Mouse (Mus musculus): Measurements from ENCODE around the gene Gm13277. TPM values are rescaled to one million over a fixed set of nuclear protein-coding genes. Genes with fewer than 3 reads are reported as not detected.
"Not testable (repeated sequence)": the region's sequence is repeated elsewhere in the genome, so short reads cannot be mapped to it uniquely, and the experiment has no call there.

Gene Gm13277
- total RNA-seq, 2 experiments from 2014 or later: not detected

DNA sequence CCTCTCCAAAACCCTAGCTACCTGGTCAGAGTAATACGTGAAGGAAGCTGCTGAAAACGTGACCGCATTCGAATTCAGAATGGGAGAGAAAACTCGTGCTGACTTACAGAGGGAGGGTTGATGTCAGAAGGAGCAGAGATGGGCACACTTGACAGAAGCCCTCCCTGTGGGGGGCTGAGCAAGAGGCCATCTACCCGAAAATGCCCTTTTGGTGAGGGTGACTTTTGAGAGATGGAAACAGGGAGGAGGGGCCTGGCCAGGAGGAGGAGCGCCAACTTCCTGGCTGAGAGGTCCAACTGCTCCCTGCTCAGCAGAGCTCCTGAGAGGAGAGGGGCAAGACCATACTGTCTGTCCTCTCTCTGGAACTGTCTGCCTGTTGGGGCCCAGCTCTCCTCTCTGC is 6.6 kb upstream of the Gm13277 start, which contains the start of gene Ifnz:
Ifnz (plus strand) TSS at position 301 of the 400 bp plus-strand sequence.
- DNase-seq (ENCODE audit: low spot score in 2 of 2); intact Hi-C loops (cut with DNase I): not testable (repeated sequence)

DNA sequence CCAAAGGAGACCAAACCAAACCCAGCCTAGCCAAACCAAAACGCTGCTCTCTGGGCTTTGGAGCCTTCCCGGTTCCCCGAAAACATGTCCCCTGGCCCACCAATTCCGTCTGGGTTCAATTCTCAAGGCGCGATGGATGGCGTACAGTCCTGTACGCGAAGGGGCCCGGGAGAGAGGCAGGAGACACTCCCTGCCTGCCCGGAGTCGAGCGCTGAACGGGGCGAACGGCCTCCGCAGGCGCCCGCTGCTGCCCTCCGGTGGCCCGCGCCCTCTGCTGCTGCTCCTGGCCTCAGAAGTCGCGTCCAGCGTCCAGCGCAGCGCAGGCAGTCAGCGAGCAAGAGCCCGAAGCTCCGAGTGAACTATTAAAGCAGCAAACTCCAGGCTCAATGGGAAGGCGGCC is 6.1 kb upstream of the Gm13277 start:
- intact Hi-C loops (cut with DNase I); DNase-seq (ENCODE audit: low spot score in 2 of 2): not testable (repeated sequence)

DNA sequence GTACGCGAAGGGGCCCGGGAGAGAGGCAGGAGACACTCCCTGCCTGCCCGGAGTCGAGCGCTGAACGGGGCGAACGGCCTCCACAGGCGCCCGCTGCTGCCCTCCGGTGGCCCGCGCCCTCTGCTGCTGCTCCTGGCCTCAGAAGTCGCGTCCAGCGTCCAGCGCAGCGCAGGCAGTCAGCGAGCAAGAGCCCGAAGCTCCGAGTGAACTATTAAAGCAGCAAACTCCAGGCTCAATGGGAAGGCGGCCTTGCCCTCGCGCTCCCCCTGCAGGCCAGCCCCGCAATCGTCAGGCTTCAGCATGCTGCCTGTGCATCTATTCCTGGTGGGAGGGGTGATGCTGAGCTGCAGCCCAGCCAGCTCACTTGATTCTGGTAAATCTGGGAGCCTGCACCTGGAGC is 3.0 kb upstream of the Gm13277 start, which contains the start of gene Gm13276:
Gm13276 (plus strand) TSS at position 301 of the 400 bp plus-strand sequence.
- DNase-seq (ENCODE audit: low spot score in 2 of 2); intact Hi-C loops (cut with DNase I): not testable (repeated sequence)

DNA sequence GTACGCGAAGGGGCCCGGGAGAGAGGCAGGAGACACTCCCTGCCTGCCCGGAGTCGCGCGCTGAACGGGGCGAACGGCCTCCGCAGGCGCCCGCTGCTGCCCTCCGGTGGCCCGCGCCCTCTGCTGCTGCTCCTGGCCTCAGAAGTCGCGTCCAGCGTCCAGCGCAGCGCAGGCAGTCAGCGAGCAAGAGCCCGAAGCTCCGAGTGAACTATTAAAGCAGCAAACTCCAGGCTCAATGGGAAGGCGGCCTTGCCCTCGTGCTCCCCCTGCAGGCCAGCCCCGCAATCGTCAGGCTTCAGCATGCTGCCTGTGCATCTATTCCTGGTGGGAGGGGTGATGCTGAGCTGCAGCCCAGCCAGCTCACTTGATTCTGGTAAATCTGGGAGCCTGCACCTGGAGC is 2.8 kb downstream of the Gm13277 start, which contains the start of gene Gm13278:
Gm13278 (plus strand) TSS at position 301 of the 400 bp plus-strand sequence.
- DNase-seq (ENCODE audit: low spot score in 2 of 2); intact Hi-C loops (cut with DNase I): not testable (repeated sequence)

DNA sequence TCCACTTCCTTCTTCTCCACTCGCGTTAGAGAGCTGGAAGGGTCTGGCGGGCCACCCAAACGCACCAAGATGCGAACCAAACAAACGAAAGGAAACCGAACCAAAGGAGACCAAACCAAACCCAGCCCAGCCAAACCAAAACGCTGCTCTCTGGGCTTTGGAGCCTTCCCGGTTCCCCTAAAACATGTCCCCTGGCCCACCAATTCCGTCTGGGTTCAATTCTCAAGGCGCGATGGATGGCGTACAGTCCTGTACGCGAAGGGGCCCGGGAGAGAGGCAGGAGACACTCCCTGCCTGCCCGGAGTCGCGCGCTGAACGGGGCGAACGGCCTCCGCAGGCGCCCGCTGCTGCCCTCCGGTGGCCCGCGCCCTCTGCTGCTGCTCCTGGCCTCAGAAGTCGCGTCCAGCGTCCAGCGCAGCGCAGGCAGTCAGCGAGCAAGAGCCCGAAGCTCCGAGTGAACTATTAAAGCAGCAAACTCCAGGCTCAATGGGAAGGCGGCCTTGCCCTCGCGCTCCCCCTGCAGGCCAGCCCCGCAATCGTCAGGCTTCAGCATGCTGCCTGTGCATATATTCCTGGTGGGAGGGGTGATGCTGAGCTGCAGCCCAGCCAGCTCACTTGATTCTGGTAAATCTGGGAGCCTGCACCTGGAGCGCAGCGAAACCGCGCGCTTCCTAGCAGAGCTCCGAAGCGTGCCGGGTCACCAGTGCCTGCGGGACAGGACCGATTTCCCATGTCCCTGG is 5.7 kb downstream of the Gm13277 start, which contains the start of gene Gm13275:
Gm13275 (plus strand) TSS at position 552 of the 740 bp plus-strand sequence.
- DNase-seq (ENCODE audit: low spot score in 2 of 2): peak; percentile 20 to 41
- intact Hi-C loops (cut with DNase I): not testable (repeated sequence)

DNA sequence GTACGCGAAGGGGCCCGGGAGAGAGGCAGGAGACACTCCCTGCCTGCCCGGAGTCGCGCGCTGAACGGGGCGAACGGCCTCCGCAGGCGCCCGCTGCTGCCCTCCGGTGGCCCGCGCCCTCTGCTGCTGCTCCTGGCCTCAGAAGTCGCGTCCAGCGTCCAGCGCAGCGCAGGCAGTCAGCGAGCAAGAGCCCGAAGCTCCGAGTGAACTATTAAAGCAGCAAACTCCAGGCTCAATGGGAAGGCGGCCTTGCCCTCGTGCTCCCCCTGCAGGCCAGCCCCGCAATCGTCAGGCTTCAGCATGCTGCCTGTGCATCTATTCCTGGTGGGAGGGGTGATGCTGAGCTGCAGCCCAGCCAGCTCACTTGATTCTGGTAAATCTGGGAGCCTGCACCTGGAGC is 8.7 kb downstream of the Gm13277 start, which contains the start of gene Gm13279:
Gm13279 (plus strand) TSS at position 301 of the 400 bp plus-strand sequence.
- DNase-seq (ENCODE audit: low spot score in 2 of 2); intact Hi-C loops (cut with DNase I): not testable (repeated sequence)

DNA sequence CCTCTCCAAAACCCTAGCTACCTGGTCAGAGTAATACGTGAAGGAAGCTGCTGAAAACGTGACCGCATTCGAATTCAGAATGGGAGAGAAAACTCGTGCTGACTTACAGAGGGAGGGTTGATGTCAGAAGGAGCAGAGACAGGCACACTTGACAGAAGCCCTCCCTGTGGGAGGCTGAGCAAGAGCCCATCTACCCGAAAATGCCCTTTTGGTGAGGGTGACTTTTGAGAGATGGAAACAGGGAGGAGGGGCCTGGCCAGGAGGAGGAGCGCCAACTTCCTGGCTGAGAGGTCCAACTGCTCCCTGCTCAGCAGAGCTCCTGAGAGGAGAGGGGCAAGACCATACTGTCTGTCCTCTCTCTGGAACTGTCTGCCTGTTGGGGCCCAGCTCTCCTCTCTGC is 10.9 kb downstream of the Gm13277 start, which contains the start of gene Gm13285:
Gm13285 (plus strand) TSS at position 301 of the 400 bp plus-strand sequence.
- intact Hi-C loops (cut with DNase I): not testable (repeated sequence)

DNA sequence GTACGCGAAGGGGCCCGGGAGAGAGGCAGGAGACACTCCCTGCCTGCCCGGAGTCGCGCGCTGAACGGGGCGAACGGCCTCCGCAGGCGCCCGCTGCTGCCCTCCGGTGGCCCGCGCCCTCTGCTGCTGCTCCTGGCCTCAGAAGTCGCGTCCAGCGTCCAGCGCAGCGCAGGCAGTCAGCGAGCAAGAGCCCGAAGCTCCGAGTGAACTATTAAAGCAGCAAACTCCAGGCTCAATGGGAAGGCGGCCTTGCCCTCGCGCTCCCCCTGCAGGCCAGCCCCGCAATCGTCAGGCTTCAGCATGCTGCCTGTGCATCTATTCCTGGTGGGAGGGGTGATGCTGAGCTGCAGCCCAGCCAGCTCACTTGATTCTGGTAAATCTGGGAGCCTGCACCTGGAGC is 14.5 kb downstream of the Gm13277 start, which contains the start of gene Gm13287:
Gm13287 (plus strand) TSS at position 301 of the 400 bp plus-strand sequence.
- DNase-seq (ENCODE audit: low spot score in 2 of 2); intact Hi-C loops (cut with DNase I): not testable (repeated sequence)

More for the DNA sequence above, 10.9 kb downstream of the Gm13277 start, which contains the start of gene Gm13285:
- not testable (repeated sequence) for DNase-seq (ENCODE audit: low spot score in 2 of 2)

DNA sequence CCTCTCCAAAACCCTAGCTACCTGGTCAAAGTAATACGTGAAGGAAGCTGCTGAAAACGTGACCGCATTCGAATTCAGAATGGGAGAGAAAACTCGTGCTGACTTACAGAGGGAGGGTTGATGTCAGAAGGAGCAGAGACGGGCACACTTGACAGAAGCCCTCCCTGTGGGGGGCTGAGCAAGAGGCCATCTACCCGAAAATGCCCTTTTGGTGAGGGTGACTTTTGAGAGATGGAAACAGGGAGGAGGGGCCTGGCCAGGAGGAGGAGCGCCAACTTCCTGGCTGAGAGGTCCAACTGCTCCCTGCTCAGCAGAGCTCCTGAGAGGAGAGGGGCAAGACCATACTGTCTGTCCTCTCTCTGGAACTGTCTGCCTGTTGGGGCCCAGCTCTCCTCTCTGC is 16.8 kb downstream of the Gm13277 start, which contains the start of gene Gm13288:
Gm13288 (plus strand) TSS at position 301 of the 400 bp plus-strand sequence.
- DNase-seq (ENCODE audit: low spot score in 2 of 2); intact Hi-C loops (cut with DNase I): not testable (repeated sequence)

DNA sequence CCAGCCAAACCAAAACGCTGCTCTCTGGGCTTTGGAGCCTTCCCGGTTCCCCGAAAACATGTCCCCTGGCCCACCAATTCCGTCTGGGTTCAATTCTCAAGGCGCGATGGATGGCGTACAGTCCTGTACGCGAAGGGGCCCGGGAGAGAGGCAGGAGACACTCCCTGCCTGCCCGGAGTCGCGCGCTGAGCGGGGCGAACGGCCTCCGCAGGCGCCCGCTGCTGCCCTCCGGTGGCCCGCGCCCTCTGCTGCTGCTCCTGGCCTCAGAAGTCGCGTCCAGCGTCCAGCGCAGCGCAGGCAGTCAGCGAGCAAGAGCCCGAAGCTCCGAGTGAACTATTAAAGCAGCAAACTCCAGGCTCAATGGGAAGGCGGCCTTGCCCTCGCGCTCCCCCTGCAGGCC is 17.3 kb downstream of the Gm13277 start:
- DNase-seq (ENCODE audit: low spot score in 2 of 2); intact Hi-C loops (cut with DNase I): not testable (repeated sequence)

DNA sequence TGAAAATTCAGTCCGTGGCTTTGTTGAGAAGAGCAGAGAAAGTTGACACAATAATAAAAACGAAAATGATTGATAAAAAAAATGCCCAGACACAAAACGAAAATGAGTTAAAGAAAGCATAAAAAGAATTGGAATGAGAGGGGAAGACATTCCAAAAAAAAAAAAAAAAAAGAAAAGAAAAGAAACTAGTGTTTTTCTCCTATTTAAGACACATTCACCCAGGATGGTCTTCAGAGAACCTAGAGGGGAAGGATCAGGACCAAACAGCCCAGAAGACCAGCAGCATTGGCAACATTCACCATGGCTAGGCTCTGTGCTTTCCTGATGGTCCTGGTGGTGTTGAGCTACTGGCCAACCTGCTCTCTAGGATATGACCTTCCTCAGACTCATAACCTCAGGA is 27.5 kb downstream of the Gm13277 start, which contains the start of gene Ifna7:
Ifna7 (plus strand) TSS at position 301 of the 400 bp plus-strand sequence.
- DNase-seq (ENCODE audit: low spot score in 2 of 2): no peak
- intact Hi-C loops (cut with DNase I): no loop called here

DNA sequence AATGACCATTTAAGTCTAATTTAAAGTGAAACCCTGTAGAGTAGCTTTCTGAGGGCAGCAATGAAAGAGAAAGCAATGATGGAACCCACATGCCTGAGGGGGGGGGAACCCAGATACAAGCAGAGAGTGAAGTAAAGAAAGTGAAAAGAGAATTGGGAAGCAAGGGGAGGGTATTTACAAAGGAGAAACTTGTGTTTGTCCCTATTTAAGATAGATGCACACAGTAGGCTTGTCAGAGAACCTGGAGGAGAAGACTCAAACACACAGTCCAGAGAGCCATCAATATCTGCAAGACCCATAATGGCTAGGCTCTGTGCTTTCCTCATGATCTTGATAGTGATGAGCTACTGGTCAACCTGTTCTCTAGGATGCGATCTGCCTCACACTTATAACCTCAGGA is 31.2 kb downstream of the Gm13277 start, which contains the start of gene Ifna11:
Ifna11 (plus strand) TSS at position 301 of the 400 bp plus-strand sequence.
- intact Hi-C loops (cut with DNase I): no loop called here
- no peak for DNase-seq (ENCODE audit: low spot score in 2 of 2)

DNA sequence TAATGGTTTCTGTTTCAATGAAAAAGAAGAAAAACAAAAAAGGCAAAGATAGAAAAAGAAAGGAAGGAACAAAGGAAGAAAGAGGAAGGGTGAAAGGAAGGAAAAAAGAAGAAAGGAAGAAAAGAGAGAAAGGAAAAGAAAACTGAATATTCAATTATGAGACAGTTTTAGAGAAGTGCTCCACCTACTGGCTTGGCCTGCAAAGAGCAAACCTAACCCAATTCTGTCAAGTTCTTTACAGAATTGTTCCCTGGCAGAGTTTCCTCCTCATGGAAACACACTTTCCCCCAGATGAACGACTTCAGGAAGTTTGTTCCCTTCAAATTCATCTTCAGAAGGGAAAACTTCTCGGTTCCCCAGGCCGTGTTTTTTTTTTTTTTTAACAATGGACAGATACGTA is 34.6 kb downstream of the Gm13277 start:
- intact Hi-C loops (cut with DNase I): no loop called here
- peak; percentile 9 to 37 for DNase-seq (ENCODE audit: low spot score in 2 of 2)

DNA sequence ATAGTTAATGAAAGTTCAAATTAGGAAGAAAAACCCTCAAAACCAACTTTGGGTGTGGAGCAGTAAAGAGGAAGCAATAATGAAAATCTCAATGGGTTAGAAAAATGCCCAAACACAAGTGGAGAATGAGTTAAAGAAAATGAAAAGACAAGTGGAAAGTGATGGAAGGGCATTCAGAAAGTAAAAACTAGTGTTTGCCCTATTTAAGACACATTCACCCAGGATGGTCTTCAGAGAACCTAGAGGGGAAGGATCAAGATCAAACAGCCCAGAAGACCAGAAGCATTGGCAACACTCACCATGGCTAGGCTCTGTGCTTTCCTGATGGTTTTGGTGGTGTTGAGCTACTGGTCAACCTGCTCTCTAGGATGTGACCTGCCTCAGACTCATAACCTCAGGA is 38.7 kb downstream of the Gm13277 start, which contains the start of gene Ifna6:
Ifna6 (plus strand) TSS at position 301 of the 400 bp plus-strand sequence.
- intact Hi-C loops (cut with DNase I); DNase-seq (ENCODE audit: low spot score in 2 of 2): not testable (repeated sequence)

DNA sequence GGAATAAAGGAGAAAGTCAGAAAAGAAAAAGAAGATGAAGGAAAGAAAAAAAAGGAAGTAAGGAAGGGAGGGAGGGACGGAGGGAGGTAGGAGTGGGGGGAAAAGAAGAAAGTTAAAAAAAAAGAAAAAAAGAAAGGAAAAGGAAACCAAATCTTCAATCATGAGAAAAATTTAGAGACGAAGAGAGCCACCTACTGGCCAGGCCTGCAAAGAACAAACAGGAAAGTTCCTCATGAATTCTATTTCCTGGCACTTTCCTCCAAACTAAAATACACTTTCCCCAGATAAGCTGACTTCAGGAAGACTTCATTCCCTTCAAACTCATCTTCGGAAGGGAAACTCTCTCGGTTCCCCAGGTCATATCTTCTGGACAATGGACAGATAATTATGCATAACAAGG is 42.1 kb downstream of the Gm13277 start:
- intact Hi-C loops (cut with DNase I): no loop called here
- DNase-seq (ENCODE audit: low spot score in 2 of 2): peak; percentile 46 to 51

DNA sequence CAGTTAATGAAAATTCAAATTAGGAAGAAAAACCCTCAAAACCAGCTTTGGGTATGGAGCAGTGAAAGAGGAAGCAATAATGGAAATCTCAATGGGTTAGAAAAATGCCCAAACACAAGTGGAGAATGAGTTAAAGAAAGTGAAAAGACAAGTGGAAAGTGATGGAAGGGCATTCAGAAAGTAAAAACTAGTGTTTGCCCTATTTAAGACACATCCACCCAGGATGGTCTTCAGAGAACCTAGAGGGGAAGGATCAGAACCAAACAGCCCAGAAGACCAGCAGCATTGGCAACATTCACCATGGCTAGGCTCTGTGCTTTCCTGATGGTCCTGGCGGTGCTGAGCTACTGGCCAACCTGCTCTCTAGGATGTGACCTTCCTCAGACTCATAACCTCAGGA is 46.8 kb downstream of the Gm13277 start, which contains the start of gene Ifna5:
Ifna5 (plus strand) TSS at position 301 of the 400 bp plus-strand sequence.
- intact Hi-C loops (cut with DNase I); DNase-seq (ENCODE audit: low spot score in 2 of 2): not testable (repeated sequence)
